Mouse (Mus musculus): Measurements from ENCODE around the gene Bglap2. TPM values are rescaled to one million over a fixed set of nuclear protein-coding genes. Genes with fewer than 3 reads are reported as not detected.
A peak's percentile ranks its signal among the peaks of the same experiment; 100 is the strongest.

Gene Bglap2
- total and polyA plus RNA-seq, 2 experiments from 2014 or later, result not detected

DNA sequence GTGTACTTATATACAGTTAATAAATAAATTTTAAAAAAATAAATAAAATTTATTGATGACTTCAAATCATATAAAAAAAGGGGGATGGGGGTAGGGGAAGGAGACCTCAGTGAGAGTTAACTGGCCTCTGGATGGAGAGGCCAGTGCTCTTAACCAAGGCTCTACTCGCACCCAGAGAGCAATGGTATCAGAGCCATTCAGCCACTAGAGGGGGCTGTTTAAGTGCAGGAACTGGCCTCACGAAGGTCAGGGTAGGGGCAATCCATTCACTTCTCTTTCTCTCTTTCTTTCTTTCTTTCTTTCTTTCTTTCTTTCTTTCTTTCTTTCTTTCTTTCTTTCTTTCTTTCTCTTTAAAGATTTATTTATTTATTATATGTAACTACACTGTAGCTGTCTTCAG lies 47.2 kb downstream of the Bglap2 start:
- Histone ChIP-seq H3K27ac (no peak overlapping the region), H3K27me3 (ENCODE audit: insufficient read depth, low read length) (no peaks in the 10 kb centered on the region), H3K9me3 (ENCODE audit: low read length) (no peaks in the 10 kb centered on the region), H3K9ac (replicated peaks; ENCODE audit: low read length) (no peak overlapping the region), H3K4me2 (ENCODE audit: low read depth, low read length) (no peak overlapping the region), H3K36me3 (ENCODE audit: insufficient read depth, low read length) (peaks cover 8% of the 10 kb centered on the region; the same call in 1 of the 2 replicates), H3K4me1 (ENCODE audit: insufficient read depth, low read length) (no peaks in the 10 kb centered on the region), H3K4me3 (ENCODE audit: low read length) (no peak overlapping the region)
- DNase-seq (ENCODE audit: low spot score) (peak; percentile 34), ATAC-seq (no peak)
- peak; percentile 56 for TF ChIP-seq CTCF (IDR thresholded peaks at IDR 0.05; ENCODE audit: low read depth)
- 19% methylated on average over 2 of the region's 2 CpGs for WGBS

DNA sequence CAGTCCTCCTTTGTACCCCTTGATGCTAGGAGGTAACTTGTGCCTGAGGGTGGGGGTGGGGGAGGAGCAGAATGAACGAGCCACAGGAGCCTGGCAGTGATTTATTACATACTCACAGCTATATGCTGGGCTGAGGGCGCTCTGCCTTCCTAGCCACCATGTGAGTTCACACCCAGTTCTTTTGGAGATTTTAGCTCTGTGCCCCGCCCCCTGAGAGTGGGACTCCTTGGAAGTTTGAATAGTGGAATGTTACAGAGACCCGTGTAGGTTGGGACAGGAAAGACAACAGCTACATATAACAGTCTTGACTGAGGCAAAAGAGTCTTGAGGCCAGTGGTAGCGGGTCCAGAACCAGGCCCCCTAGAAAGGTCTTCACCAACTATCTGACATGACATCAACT lies 49.5 kb downstream of the Bglap2 start:
- Histone ChIP-seq H3K27ac (no peak overlapping the region), H3K9ac (replicated peaks; ENCODE audit: low read length) (no peak overlapping the region), H3K9me3 (ENCODE audit: low read length) (no peaks in the 10 kb centered on the region), H3K4me3 (ENCODE audit: low read length) (no peak overlapping the region), H3K27me3 (ENCODE audit: insufficient read depth, low read length) (no peaks in the 10 kb centered on the region), H3K36me3 (ENCODE audit: insufficient read depth, low read length) (peaks cover 8% of the 10 kb centered on the region; the same call in 1 of the 2 replicates), H3K4me2 (ENCODE audit: low read depth, low read length) (no peak overlapping the region), H3K4me1 (ENCODE audit: insufficient read depth, low read length) (peaks cover 9% of the 10 kb centered on the region)
- 73% methylated on average over 5 of the region's 5 CpGs for WGBS
- ATAC-seq (no peak), DNase-seq (ENCODE audit: low spot score) (no peak)
- no peak for TF ChIP-seq CTCF (IDR thresholded peaks at IDR 0.05; ENCODE audit: low read depth)

Other genes with a start within 250 kb of the Bglap2 start
- 44.0 and 50.3 TPM in 2 replicates for gene Mef2d, start 236.3 kb downstream of the Bglap2 start, total RNA-seq (2014; rRNA removed)
- 13.4 and 19.2 TPM in 2 replicates for gene Mef2d, start 236.3 kb downstream of the Bglap2 start, polyA plus RNA-seq (2015; fragmentation: Nextera tagmentation; extraction: Ambion mirVana)
- 0.94 and 1.0 TPM in 2 replicates for gene Rhbg, start 124.0 kb downstream of the Bglap2 start, total RNA-seq (2014; rRNA removed)
- 0.37 and 0.43 TPM in 2 replicates for gene Rhbg, start 124.0 kb downstream of the Bglap2 start, polyA plus RNA-seq (2015; fragmentation: Nextera tagmentation; extraction: Ambion mirVana)
- gene Gm38392, start 91.5 kb downstream of the Bglap2 start, total RNA-seq (2014; rRNA removed), result 2.1 TPM in 1 of 2 replicates, not detected in the other
- gene Gm38392, start 91.5 kb downstream of the Bglap2 start, polyA plus RNA-seq (2015; fragmentation: Nextera tagmentation; extraction: Ambion mirVana), result 0.21 and 0.24 TPM in 2 replicates
- gene Tsacc, start 81.7 kb downstream of the Bglap2 start, total RNA-seq (2014; rRNA removed), result not detected in 2 replicates
- 10.5 and 10.6 TPM in 2 replicates for gene Tsacc, start 81.7 kb downstream of the Bglap2 start, polyA plus RNA-seq (2015; fragmentation: Nextera tagmentation; extraction: Ambion mirVana)
- gene Cct3, start 81.6 kb downstream of the Bglap2 start, total RNA-seq (2014; rRNA removed), result 231 and 236 TPM in 2 replicates
- 388 and 401 TPM in 2 replicates for gene Cct3, start 81.6 kb downstream of the Bglap2 start, polyA plus RNA-seq (2015; fragmentation: Nextera tagmentation; extraction: Ambion mirVana)
- 54.9 and 76.9 TPM in 2 replicates for gene Glmp, start 53.7 kb downstream of the Bglap2 start, total RNA-seq (2014; rRNA removed)
- 135 and 142 TPM in 2 replicates for gene Glmp, start 53.7 kb downstream of the Bglap2 start, polyA plus RNA-seq (2015; fragmentation: Nextera tagmentation; extraction: Ambion mirVana)
- 0.52 and 0.54 TPM in 2 replicates for gene Tmem79, start 42.6 kb downstream of the Bglap2 start, total RNA-seq (2014; rRNA removed)
- gene Tmem79, start 42.6 kb downstream of the Bglap2 start, polyA plus RNA-seq (2015; fragmentation: Nextera tagmentation; extraction: Ambion mirVana), result 1.1 and 1.5 TPM in 2 replicates
- gene Smg5, start 42.4 kb downstream of the Bglap2 start, total RNA-seq (2014; rRNA removed), result 78.8 and 98.1 TPM in 2 replicates
- gene Smg5, start 42.4 kb downstream of the Bglap2 start, polyA plus RNA-seq (2015; fragmentation: Nextera tagmentation; extraction: Ambion mirVana), result 42.9 and 43.0 TPM in 2 replicates
- gene Paqr6, start 14.1 kb downstream of the Bglap2 start, total RNA-seq (2014; rRNA removed), result 8.3 and 10.1 TPM in 2 replicates
- gene Paqr6, start 14.1 kb downstream of the Bglap2 start, polyA plus RNA-seq (2015; fragmentation: Nextera tagmentation; extraction: Ambion mirVana), result 8.6 and 10.3 TPM in 2 replicates
- gene Bglap3, start 6.0 kb downstream of the Bglap2 start, total RNA-seq (2014; rRNA removed), result not detected in 2 replicates
- 0.15 TPM in 1 of 2 replicates, not detected in the other for gene Bglap3, start 6.0 kb downstream of the Bglap2 start, polyA plus RNA-seq (2015; fragmentation: Nextera tagmentation; extraction: Ambion mirVana)
- gene Bglap, start 5.8 kb upstream of the Bglap2 start, total RNA-seq (2014; rRNA removed), result not detected in 2 replicates
- gene Bglap, start 5.8 kb upstream of the Bglap2 start, polyA plus RNA-seq (2015; fragmentation: Nextera tagmentation; extraction: Ambion mirVana), result not detected in 2 replicates
- 39.4 and 60.4 TPM in 2 replicates for gene Pmf1, start 31.6 kb upstream of the Bglap2 start, total RNA-seq (2014; rRNA removed)
- gene Pmf1, start 31.6 kb upstream of the Bglap2 start, polyA plus RNA-seq (2015; fragmentation: Nextera tagmentation; extraction: Ambion mirVana), result 47.2 and 48.4 TPM in 2 replicates
- 68.3 and 68.6 TPM in 2 replicates for gene Slc25a44, start 46.4 kb upstream of the Bglap2 start, total RNA-seq (2014; rRNA removed)
- gene Slc25a44, start 46.4 kb upstream of the Bglap2 start, polyA plus RNA-seq (2015; fragmentation: Nextera tagmentation; extraction: Ambion mirVana), result 31.9 and 34.1 TPM in 2 replicates
- 39.4 and 45.2 TPM in 2 replicates for gene Sema4a, start 82.5 kb upstream of the Bglap2 start, total RNA-seq (2014; rRNA removed)
- 25.4 and 26.5 TPM in 2 replicates for gene Sema4a, start 82.5 kb upstream of the Bglap2 start, polyA plus RNA-seq (2015; fragmentation: Nextera tagmentation; extraction: Ambion mirVana)
- 59.7 and 60.8 TPM in 2 replicates for gene Lmna, start 131.3 kb upstream of the Bglap2 start, total RNA-seq (2014; rRNA removed)
- 59.1 and 61.1 TPM in 2 replicates for gene Lmna, start 131.3 kb upstream of the Bglap2 start, polyA plus RNA-seq (2015; fragmentation: Nextera tagmentation; extraction: Ambion mirVana)
- 52.3 and 54.5 TPM in 2 replicates for gene Mex3a, start 153.7 kb upstream of the Bglap2 start, total RNA-seq (2014; rRNA removed)
- 13.9 and 15.3 TPM in 2 replicates for gene Mex3a, start 153.7 kb upstream of the Bglap2 start, polyA plus RNA-seq (2015; fragmentation: Nextera tagmentation; extraction: Ambion mirVana)
- not detected in 2 replicates for gene Rab25, start 169.6 kb upstream of the Bglap2 start, total RNA-seq (2014; rRNA removed)
- gene Rab25, start 169.6 kb upstream of the Bglap2 start, polyA plus RNA-seq (2015; fragmentation: Nextera tagmentation; extraction: Ambion mirVana), result 0.44 and 1.3 TPM in 2 replicates
- 45.1 and 59.2 TPM in 2 replicates for gene Lamtor2, start 174.4 kb upstream of the Bglap2 start, total RNA-seq (2014; rRNA removed)
- gene Lamtor2, start 174.4 kb upstream of the Bglap2 start, polyA plus RNA-seq (2015; fragmentation: Nextera tagmentation; extraction: Ambion mirVana), result 189 and 198 TPM in 2 replicates
- gene Ubqln4, start 175.1 kb upstream of the Bglap2 start, total RNA-seq (2014; rRNA removed), result 119 and 131 TPM in 2 replicates
- gene Ubqln4, start 175.1 kb upstream of the Bglap2 start, polyA plus RNA-seq (2015; fragmentation: Nextera tagmentation; extraction: Ambion mirVana), result 29.4 and 29.8 TPM in 2 replicates
- 247 and 307 TPM in 2 replicates for gene Ssr2, start 197.2 kb upstream of the Bglap2 start, total RNA-seq (2014; rRNA removed)
- 209 and 210 TPM in 2 replicates for gene Ssr2, start 197.2 kb upstream of the Bglap2 start, polyA plus RNA-seq (2015; fragmentation: Nextera tagmentation; extraction: Ambion mirVana)
- 93.4 and 100 TPM in 2 replicates for gene Arhgef2, start 227.3 kb upstream of the Bglap2 start, total RNA-seq (2014; rRNA removed)
- 56.0 and 57.1 TPM in 2 replicates for gene Arhgef2, start 227.3 kb upstream of the Bglap2 start, polyA plus RNA-seq (2015; fragmentation: Nextera tagmentation; extraction: Ambion mirVana)

Measured in hindbrain, postnatal 0 days (tissue).